Mouse (Mus musculus): ENCODE data around the gene Rnpepl1. TPM values are rescaled to one million over a fixed set of nuclear protein-coding genes. Genes with fewer than 3 reads are reported as not detected.

Gene Rnpepl1
- 10 to 100 TPM; 66.5 to 79.4 TPM for total RNA-seq (2021)
- long read RNA-seq, experiment 1, transcript Rnpepl1-201 (11 exons, 3,337 nt): major isoform, 36 of 122 reads
- long read RNA-seq, experiment 1, partial matches to known transcripts: 42 of 122 reads
- long read RNA-seq, experiment 1, other reads (novel, unspliced or antisense): 42 of 122 reads
- long read RNA-seq, experiment 2, transcript Rnpepl1-201 (11 exons, 3,337 nt): major isoform, 17 of 30 reads
- long read RNA-seq, experiment 2, partial matches to known transcripts: 7 of 30 reads
- long read RNA-seq, experiment 2, other reads (novel, unspliced or antisense): 5 of 30 reads

DNA sequence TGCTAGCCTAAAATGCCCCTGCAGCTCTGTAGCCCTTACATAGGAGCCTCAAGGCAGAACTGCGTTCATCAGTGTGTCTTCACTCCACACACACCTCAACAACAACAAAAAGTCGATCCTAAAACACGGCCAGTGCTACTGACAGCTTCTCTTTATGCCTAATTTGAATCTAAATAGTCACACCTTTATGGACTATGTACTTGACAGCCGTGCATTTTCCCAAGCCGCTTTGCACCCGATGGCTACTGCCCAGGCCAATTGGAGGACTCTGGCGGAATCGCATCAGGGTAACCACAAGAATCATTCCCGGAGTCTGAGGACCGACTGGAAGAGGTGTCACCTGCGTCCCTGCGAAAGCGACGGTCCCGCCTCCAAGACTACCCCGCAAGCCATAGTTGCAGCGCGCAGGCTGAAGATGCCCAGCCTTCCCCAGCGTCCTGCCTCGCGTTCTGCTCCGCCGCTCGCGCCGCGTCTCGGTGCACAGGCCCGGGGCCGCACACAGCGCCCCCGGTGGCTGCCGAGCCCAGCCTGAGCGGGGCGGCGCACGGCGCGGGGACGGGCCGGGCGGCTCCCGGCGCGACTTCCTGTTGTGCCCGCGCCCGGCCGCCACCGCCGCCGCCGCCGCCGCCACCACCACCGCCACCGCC lies at the start of gene Rnpepl1:
TSS of gene Rnpepl1 (plus strand) at position 545 of the 647 bp plus-strand sequence.
- DNase-seq: peak; percentile 86 to 90

DNA sequence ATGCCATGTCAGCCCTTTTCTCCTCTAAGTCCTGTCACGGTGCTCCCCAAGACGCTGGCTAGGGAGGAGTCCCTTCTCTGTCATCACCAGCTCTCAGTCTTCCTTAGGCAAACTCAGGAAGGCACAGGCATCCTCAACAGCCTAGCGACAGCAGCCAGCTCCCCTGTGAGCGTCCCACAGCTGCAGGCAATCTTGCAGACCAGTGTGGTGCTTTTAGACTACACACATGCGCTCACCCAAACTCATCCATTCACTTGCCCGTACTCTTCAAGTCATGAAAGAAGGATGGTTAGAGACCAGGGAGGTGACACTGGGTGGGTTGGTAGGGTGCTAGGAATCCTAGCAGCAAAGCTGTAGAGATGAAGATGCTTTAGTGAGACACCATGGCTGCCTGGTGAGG lies 49.1 kb upstream of the Rnpepl1 start:
- no peak for DNase-seq

DNA sequence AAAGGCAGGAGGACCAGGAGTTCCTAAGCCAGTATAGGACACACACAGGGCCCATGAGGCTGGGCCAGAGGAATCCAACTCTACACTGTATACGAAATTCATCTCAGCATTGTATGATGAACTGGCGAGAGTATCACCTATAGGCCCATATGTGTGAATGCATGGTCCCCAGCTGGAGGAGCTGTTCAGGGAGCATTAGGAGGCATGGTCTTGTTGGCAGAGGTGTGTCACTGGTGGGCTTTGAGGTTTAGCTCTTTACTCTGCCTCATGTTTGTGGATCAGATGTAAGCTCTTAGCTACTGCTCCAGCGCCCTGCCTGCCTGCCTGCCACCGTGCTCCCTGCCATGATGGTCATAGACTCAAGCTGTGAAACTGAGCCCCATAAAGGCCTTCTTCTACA lies 47.3 kb upstream of the Rnpepl1 start:
- no peak for DNase-seq

DNA sequence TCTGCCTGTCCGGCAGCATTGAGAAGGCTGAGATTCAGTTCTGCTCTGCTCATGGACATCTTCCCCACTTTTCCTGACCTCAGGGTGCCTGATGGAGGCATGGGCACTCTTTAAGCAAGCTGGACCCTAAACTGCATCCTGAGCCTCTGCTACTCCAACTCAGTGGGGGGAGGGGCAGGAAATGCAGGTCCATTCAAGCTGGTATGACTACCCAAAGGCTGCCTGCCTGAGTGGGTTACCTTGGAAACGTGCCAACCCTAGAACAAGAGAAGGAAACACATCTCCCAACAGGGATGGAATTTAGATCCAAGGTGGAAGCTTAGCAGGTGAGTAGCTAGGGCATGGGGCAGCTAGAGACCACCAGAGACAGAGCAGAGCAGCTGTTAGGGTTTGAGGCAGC lies 44.4 kb upstream of the Rnpepl1 start:
- no peak for DNase-seq

DNA sequence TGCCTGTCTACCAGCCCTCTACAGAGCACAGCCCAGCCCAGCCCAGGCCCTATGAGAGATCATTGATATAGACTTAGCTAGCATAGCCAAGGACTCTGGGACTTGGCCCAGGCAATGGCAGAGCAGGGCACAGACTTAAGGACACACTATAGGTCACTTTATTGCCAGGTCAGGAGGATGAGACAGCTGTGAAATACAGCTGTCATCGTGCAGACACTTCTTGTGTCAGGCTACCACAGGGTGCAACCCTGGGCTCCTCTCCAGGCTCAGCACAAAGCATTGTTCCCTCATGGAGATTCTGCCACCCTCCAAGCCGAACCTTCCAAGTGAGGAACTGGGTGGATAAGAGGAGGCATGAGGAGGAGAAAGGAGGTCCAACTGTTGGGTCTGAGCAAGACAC lies 40.6 kb upstream of the Rnpepl1 start:
- no peak for DNase-seq

DNA sequence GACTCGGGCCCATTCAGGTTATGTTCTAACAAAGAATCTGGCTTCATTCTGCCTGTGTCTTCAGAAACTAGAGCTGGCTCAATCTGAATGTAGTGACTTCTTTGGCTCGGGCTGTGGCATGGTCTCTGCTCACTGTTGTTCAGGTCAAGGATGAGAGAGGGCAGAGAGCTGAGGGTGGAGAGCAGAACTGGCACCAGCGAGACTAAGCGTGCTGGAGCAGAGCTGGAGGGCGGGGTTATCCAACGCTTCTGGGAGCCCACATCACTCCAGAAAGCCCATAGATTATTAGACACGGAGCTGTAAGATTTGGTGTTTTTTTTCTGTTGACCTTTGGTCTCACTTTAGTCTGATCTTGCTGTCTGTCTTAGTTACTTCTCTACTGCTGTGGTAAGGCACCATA lies 37.9 kb upstream of the Rnpepl1 start:
- DNase-seq: no peak

DNA sequence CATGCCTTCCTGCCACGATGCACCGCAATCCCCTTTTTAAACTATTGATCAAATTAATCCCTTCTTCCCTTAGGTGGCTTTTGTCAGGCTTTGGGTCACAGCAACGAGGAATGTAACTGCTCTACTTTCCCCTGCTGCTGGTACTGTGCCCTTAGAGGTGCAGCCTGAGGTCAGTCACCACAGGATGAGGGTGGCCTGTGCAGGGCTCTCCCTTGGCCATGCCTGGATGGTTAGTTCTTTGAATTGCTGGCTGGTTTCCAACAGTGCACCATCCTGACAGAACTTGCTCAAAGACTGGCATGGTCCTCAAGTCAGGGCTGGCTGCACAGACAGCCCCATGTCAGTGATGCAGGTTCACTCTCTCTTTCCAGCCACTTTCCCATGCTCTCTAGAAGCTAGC lies 36.6 kb upstream of the Rnpepl1 start:
- DNase-seq: no peak

DNA sequence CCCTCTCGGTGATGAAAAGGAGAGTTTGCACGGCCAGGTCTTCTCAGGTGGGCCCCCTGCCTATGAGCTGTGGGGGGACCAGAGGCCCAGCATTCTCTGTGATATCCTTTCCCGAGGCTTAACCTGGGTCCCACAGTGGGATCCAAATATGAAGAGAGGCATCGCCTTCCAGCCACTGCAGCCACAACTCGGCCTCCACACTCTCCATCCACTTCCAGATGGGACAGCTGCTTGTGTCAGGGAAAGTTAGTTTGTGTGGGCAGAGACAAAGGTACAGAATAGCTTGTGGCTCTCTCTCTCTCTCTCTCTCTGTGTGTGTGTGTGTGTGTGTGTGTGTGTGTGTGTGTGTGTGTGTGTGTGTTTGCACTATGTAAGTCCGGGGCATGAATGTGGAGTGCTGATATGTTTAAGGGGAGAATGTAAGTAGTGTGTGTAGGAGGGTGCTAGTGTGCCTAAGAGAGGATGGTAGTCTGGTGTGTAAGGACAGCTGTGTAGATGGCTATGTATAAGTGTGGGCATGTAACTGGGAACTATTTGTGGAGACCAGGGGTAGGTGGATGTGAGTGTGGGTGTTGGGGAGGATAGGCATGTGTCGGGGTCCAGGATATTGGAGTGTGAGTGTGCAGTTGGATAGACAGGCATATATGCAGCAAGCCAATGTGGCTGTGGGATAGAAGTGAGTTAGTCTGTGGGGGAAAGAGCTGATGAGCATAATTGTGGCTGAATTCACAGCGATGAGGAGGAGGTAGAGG lies 35.0 kb upstream of the Rnpepl1 start:
- no peak for DNase-seq

DNA sequence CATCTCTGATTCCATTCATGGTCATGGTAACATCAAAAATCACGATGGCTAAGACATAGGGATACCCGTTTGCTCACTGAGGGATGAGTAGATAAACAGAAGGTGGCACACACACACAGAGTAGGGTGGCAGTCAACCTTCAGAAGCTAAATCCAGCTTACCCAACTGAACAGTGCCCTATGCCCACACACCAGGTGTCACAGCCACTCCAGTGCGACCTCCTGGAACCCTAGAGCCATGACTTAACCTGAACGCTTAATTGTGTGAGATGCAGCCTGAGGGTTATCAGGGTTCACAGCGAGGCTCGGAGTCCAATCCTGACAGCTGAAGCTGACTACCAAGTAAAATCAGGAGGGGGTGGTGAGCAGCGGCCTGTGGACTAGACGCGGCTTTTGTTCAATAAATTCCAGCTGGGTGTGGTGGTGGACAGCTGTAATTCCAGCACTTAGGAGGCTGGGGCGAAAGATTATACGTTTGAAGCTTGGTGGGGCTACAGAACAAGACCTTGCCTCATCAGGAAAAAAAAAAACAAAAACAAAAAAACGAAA lies 33.1 kb upstream of the Rnpepl1 start:
- no peak for DNase-seq

DNA sequence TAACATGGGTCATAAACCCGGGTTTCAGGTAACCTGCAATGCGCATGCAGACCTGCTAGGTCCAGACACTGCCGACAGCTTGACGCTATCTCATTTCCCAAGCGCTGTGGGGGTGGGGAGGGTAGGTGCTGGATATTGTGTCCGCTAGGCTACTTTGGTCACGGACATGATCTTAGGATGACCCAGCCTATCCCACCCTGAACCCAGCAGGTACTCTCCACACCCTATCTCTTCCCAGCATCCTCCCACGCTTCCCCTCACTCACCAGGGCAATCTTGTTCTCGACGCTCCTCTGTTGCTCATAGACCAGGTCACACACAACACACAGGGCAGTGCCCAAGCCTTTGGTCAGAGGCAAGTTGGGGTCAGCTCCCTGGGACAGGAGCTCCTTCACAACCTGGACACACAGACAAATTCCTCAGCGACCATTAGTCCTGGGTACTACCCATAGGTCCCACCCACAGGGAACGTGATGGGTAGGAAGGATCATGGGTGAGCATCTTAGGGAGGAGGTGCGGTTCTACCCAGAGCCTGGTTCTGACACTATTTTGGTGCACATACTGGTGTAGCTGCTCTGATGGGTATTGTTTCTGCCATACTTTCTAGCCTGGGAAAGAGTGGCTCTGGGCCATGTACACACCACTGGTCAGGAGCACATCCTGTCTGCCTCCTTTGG lies 32.4 kb upstream of the Rnpepl1 start:
- no peak for DNase-seq

DNA sequence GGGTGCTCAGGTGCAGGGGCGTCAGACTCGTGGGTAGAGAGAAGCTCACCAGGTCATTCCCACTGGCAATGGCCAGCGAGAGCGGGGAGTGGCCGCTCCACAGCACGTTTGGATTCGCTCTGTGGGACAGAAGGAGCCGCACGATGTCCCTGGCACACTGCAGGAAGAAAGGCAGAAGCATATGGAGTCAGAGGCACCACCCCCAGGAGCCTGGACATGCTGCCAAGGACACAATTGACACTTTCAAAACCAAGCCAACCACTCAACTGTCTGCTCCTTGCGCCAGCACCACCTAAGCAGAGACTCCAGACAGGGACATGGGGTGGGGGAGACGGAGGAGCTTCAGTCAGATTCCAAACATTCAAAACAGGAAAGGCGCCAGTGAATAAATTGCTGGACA lies 31.3 kb upstream of the Rnpepl1 start:
- no peak for DNase-seq

DNA sequence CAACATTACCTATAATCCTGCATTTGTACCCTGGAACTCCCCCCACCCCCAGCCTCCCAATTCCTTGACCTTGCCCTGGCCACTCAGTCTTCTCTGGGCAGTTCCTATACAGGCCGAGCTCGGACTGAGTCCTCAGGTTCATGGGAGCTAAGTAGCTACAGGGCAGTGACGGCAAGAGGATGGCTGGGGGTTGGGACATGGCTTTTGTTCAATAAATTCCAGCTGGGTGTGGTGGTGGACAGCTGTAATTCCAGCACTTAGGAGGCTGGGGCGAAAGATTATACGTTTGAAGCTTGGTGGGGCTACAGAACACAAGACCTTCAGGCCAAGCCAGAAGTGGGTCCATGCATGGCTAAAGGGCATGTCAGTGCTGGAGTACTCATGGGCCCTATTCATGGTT lies 30.5 kb upstream of the Rnpepl1 start:
- no peak for DNase-seq

DNA sequence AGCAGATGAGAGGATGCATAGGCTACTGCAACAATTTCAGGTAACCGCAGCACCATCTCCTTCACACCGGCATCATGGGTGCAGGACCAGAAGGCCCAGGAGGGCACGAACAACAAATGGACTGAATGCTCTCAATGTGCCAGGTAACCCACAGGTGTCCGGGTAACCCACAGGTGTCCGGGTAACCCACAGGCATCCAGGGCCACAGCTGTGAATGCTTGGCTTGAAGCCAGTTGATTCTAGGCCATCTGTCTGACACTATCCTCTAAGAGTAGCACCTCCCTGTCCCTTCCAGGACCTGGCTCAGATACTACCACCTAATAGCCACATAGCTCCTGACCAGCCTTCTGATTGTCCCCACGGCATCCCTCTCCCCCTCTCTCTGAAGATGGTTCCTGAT lies 28.6 kb upstream of the Rnpepl1 start:
- DNase-seq: no peak

DNA sequence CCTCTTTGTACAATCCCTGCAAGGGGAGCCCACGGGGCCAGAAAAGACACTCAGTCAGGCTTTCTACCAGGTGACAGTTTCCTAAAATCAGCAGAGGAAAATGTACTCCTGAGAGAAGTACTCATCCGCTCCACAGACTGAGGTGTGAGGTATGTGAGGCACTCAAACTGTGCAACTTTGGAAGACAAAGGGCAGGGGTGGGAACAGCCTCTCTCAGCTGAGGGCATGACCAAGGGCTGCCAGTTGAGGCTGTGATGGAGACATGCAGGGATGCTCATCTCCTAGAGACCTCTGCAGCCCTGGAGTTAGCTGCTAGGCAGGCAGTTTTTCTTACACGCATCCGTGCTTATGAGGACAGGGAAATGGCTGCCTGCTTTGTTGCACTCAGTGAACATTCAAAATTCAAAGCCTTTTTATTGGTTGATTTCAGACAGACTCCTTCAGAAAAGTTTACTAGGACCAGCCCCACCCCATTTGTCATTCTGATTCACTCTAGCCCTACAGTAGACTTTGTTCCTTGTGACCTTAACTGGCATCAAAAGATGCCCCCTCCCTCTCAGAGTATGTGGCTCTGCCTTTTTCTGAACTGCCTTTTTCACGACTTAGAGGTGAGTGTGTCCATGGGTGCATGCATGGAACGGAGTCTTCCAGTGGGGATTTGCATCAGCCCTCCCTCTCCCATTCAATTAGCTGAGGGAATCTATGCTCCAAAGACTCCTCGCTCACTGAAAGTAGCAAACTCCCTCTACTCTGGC lies 21.5 kb upstream of the Rnpepl1 start:
- DNase-seq: no peak

DNA sequence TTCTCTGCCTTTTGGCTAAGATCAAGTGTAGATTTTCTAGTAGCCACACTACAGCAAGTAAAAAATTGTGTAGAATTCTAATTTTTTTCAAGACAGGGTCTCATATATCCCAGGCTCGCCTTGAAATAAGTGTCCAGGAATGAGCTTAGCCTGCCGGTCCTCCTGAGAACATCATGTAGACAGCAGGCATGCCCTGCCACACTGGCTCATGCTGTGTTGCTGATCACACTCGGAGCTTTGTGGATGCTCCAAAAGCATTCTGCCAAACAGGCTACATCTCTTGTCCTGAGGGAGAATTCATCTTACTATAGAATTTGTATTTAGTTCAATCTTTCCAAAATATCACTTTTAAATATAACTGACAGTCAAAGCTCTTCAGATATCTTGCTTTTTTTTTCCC lies 17.8 kb upstream of the Rnpepl1 start:
- DNase-seq: no peak

DNA sequence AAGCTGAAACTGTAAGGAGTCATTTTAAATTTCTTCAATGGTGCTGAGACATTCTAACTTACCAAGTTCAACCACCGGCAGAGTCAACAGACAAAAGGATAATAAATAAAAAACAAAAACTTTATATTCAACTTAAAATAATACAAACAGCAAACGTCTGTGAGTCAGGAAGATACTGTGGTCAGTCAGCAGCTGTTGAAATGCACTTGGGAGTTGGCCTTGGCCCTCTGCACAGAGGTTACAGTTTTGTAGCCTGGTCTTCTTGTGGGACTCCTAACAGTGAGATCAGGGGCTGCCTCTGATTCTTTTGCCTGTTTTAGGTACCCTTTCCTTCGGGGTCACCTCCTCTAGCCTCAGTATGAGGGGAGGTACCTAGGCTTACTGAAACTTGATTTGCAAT lies 16.7 kb upstream of the Rnpepl1 start:
- no peak for DNase-seq

DNA sequence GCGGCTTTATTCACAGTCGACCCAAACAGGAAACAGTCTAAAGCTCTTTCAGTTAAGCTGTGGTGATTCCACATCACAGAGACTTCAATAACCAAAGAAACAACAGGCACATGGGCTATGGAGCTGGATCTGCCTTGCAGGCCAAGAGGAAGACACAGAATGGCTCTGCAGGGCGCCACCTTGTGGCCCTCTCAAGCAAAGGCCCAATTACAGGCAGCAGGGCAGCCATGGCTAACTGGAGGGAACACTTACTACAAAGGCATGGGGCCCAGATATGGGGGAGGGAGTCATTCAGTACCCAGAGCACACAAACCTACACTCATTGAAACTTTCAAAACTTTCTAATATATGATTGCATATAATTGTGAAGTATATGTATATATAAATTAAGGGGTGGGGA lies 15.5 kb upstream of the Rnpepl1 start:
- peak; percentile 81 to 86 for DNase-seq

DNA sequence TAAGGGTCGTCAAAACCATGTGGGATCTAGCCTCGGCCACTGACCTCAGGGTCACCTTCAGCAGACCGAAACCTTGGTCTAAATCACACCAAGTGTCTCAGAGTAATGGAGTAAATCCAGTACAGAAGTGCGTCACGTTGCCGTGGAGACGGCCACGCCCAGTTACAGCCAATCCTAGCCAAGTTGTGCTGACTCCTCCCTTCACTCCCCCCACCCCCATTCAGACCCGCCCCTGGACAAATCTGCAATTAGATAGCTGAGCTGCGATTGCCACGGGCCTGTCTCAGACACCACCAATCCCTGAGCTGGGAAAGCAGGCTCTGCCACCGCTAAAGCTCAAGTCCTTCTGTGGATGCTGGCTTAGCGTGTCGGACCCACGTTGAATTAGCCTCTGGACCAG lies 7.8 kb upstream of the Rnpepl1 start, which contains the start of gene Ankmy1:
TSS of gene Ankmy1 (minus strand) at position 121 of the 400 bp plus-strand sequence.
- DNase-seq: peak; percentile 76 to 77

DNA sequence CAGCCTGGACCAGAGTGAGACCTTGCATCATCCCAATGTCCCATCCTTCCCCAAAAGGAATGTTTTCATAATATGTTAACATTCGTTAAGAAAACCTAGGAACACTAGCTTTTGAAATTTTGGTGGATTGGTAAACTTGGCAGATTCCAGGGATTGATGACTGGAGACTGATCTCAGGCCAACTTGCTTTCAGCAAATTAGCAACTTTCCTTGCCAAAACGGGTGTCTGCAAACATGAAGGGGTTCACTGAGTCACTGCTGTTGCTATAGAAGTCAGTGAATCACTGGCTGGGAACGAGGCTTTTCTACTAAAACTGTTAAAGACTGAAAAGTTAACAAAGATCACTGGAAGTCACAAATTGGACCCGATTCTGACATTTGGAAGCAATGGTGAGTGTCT lies 7.0 kb upstream of the Rnpepl1 start:
- peak; percentile 42 to 44 for DNase-seq

DNA sequence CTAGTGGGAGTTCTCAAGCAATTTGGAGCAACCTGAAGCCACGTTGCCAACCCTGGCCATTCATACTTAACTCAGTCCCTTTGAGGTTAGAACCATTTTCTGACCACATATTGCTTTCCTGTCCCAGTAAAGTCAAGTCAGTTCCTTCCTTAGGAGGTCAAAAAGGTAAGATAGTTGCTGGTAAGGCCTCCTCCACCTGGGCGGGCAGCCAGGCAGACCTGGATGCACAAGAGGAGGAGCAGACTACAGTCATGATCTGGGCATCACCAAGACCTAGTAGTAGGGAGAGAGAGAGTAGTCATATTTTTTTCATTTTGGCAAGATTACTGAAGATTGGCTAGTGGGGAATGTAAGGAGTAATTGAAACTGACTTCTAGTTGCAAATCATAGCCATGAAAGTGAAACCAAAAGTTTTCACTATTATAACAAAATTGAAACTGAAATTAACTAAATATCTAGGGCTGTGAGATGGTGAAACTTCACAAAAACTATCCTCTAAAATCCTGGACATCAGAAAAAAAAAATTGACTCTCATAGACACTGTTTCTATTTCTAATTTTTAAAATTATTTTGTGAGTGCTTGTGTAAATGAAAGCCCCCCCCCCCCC lies 4.8 kb upstream of the Rnpepl1 start:
- DNase-seq: no peak

Data from adrenal gland, postnatal 36 days (tissue).